Mouse (Mus musculus) retina, postnatal 1 day (tissue): ENCODE data around the gene Ckap2l.

Experiments
- DNase-seq: peaks from one replicate; pipeline ENCODE4 v3.0.0-alpha.2; 2012

Gene Ckap2l

DNA sequence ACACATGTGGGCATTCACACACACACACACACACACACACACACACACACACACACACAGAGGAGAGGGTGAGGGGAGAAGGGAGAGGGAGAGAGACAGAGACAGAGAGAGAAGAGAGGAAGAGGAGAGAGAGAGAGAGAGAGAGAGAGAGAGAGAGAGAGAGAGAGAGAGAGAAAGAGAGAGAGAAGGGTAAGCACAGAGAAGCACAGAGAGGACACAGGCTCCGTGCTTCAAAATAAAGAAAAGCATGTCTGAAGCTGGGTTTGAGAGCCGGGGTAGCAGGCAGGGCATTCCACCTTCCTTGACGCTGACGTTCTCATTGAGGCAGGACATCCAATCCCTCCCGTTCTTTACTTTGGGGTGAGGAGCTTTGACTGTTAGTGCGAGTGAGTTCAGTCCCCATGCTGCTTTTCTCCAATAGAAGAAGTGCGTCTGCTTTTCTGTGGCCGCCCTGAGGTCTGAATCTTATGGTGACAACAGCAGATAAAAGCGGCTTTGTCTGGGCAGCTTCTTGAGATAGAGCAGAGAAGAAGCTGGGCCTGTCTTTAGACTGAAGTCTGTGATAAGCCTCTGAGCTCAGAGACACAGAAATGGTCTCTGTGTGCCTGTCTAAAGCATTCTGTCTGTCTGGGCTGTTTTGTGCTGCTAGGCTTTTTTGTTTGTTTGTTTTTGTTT lies 63.1 kb downstream of the Ckap2l start:
- DNase-seq = no peak

DNA sequence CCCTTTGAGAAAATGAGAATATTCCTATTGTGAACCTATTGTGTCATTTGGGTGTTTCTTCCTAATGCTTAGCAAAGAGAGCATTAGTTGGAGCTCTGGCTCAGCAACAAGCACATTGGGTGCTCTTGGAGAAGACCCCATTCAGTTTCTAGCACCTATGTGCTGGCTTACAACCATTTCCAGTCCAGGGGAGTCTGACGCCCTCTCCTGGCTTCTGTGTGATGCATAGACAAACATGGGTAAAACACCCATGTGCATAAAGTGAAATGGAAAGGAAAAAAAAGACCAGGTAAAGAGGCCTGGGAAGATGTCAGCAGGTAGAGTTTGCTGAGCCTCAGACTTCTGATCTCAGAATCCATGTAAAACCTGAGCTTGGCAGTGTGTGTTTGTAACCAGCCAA lies 63.8 kb downstream of the Ckap2l start:
- no peak for DNase-seq

DNA sequence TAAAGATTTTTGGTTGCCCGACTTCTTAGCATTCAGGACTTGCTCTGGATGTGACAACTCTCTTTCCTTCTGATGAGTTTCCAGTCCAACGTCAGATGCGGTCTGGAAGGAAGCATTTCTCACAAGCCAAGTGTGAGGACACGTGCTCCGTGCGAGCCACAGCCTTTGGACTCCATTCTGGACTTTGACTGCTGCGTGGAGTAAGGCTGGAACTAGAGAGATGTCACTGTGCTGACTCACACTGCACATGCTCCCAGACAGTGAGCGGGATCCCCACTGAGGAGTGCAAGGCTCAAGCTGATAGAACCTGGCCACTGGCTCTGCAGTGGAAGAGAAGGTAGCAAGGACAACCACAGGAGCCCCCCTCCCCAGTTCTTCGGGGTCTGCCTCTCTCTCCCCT lies 64.5 kb downstream of the Ckap2l start:
- DNase-seq = no peak

DNA sequence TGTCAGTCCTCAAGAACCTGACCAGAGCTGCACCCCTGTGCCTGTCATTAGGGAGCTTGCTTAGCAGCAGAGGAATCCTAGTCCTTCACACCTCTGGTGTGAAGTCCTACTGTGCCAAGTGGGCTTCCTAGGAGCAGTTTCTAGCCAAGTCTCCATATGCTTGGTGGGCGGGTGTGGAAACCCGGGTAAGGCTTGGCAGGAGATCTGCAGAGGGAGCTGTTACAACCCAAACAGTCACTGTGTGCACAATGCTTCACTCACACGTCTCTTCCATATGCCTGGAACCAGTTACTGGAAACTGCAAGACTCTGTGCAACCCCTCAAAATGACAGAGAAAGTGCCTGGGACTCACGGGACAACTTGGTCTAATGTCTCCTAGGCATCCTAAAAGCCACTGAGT lies 65.0 kb downstream of the Ckap2l start:
- no peak for DNase-seq

DNA sequence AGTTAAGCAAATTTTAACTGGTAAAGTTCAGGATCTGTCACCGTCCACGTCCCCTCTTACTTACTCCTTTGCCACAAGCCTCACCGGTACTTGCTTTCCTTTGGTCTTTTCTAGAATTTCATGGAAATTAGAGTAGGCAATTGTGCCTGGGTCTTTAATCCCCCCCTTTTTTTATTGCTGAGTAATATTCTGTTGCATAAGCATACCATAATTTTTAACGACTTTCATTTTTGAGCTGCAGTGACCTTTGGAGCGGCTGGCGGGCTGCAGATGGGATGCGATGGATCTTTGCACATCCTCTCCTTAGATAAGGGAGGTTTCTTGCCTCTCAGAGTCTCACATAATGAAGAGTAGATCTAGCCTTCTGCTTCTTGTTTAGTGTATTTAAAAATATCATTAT lies 67.7 kb downstream of the Ckap2l start:
- no peak for DNase-seq

DNA sequence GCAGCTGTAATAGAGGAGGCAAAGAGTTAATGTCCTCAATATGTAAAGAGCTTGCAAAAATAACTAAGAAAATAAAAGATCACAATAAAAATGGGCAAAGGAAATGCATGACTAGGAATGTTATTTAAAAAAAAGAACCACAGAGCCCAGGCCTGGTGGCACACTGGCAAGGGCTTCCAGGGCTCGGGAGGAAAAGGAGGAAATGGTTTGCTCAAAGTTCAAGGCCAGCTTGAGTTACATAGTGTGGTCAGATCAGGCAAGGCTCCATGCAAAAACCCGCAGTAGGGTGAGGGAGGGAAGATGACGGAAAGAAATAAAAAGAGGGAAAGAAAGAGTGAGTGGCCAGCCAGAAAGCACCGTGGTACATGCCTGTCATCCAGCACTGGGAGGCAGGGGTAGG lies 68.4 kb downstream of the Ckap2l start:
- DNase-seq = no peak

DNA sequence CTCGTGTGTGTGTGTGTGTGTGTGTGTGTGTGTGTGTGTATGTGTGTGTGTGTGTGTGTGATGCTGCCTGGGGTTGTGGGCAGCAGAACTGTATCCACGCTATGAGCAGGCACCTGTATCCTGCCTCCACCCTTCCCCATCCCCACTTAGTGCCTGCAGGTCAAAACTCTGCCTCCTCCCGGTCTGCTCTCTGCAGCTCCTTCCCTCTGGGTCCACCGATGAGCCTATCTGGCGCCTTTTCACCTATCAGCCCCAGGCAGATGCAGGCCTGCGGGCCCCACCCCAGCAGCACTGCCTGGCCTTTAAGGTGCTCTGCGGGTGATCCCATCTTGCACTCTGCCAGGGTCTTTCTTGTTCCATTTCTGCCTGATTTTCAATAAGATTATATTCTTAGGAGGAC lies 69.3 kb downstream of the Ckap2l start:
- DNase-seq = no peak

DNA sequence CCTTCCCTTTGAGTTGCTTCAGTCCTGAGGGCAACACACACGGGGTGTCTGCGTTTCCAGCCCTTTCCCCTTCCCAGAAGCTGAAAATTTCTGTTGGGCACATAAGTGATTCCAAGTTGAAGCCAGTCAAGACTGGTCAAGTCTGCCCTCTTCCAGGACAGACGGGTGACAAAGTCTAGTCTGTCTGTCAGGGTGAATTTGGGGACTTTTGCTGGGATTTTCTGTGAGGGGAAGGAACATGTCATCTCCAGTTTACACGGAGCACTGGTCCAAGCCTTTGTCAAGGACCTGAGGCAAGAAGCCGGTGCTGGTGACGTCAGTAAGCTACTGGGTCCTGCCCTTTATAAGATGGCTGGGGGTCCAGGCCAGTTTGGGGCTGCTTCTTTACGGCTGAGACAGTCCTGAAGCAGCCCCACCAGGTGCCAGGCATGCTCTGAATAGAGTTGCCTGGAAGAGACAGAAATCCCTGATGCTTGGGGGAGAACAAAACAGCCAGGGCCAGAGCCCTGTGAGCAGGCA lies 69.9 kb downstream of the Ckap2l start:
- peak; percentile 21 for DNase-seq

DNA sequence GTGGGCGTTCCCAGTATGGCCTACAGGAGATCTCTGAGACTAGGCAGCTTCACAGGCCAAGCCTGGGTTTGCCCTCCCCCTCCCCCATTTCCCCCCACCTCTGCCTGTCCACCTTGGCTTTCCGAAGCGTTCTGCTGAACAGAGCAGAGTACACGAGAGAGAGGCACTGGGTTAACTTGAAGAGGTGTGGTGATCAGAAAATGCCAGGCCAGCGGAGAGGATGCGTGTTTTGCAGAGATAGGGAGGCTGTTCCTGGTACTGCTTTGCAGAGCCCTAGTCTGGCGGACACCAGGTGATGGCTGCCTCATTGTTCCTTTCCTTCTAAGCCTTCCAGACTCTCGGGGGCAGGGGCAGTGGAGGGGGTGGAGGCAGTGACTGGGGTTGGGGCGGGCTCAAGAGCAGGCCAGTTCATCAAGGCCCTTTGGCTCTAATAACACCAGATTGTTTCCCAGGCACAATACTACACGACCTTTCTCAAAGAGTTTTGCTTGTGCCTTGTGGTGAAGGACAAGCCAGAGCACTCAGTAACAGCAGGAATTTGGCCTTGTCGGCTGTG lies 70.6 kb downstream of the Ckap2l start:
- DNase-seq = no peak

DNA sequence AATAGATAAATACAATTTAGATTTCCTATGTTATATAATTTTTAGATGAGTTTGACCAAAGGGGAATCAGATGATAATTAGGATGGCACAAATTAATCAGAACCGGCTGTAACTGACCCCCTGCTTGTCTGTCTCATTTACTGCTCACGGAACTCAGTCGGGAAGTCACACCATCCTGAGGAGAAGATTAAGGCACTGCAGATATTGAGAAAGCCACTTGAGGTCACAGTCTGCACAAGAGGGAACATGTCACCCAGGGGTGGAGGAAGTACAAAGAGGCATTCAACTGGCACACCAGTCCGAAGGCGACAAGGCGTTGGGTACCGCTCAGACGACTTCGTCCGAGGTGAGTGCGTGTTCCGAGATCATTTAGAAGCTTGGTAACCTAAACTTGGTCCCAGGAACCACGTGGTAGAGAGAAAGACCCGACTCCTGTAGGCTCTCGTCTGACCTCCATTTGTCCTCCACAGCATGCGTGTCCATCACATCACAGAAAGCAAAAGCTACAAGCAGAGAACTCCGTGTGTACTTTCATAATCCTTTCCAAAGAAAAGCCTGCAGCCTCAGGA lies 71.7 kb downstream of the Ckap2l start:
- no peak for DNase-seq

DNA sequence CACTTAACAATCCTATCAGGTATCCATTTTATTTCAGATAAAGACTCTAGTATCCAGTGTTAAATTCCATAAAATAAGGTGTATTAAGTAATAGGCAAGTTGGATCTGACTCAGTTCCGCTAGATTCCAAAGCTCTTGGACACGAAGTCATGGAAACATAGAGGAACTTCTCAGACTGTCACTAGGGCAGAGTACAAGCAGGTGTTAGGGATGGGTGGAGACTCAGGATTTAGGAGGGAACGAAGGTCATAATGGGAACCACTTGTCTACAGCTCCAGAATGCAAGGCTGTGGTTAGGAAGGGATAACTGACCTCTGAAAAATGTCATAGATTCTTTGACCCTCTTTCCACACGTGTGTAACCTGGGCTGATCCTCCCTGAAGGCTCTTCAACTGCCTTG lies 72.8 kb downstream of the Ckap2l start:
- DNase-seq = no peak

DNA sequence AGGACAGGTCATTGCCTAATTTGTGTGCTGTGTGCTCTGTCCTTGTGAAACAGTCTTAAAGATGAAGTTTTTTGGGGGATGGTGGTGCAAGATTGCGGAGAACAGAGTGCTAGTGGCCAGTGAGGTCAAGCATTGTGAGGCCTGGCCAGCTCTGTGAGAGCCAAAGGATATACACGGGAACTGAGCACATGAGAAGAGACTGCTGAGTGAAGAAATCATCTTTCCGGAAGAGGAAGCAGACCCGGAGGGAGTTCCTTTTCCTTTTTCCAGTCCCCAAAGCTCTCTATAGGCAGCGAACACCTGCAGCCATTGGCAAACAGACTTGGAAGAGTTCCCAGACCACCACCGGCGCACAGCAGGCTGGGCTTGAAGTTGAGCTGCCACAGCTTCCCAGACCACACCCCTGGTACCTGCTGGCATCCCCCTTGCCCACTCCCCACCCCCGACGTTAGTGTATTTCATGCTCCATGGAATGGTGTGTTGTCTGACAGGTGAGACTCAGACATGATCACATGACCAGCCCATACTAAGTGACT lies 75.8 kb downstream of the Ckap2l start:
- no peak for DNase-seq

DNA sequence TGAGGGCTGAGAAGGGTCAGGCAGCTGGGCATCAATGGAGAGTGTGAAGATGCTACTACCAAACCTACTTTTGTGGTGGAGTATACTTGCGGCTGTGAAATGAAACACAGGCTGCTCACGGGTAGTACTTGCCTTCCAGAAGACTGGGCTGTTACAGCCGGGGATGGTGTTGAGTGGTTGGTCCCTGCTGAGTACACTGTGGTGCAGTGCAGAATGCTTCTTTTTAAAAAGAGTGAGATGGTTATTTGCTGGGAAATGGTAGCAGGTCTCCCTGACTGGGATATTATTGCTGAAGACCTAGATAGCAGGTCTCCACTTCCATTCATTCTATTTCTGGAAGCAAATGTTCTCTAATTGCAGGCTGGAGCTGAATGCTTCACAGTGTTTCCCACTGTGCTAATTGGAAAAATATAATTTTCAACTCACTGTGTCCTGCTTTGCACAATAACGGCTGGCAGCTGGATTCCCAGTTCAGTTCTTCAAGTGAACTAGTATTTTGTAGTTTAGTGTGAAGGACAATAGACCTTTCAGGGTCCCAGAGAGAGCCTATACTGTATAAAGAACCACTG lies 78.4 kb downstream of the Ckap2l start:
- DNase-seq = peak; percentile 60
